In genomic region chr10:118633429-118633828, GRCm38 (mm10) we compare ENCODE assay signal across 13 mouse cellular contexts.
DNase-seq lines count a peak whose midpoint lies in the region; ATAC-seq and TF ChIP-seq lines count a peak whose summit lies in the region.
"Had no signal": no experiment of that assay in that cellular context is flagged by ENCODE, and none has a peak within 500 bp of the region (broad histone marks: within the 10 kb centered on the region; RNA-seq: fewer than 3 reads in every experiment).

No protein-coding gene starts in this region.

- TF ChIP-seq CTCF in forebrain, postnatal 0 days (IDR thresholded peaks at IDR 0.05; ENCODE audit: low read depth): no peak

- H3K9me3 ChIP-seq in forebrain, postnatal 0 days (ENCODE audit: low read length): no peaks in the 10 kb centered on the region
- H3K9me3 ChIP-seq in forebrain, embryonic 10.5 days: no peaks in the 10 kb centered on the region
- peaks cover 7% of the 10 kb centered on the region for H3K9me3 ChIP-seq in megakaryocyte, embryonic 14.5 days
- H3K9me3 ChIP-seq in kidney, embryonic 14.5 days (ENCODE audit: control insufficient read depth, low read length): no peaks in the 10 kb centered on the region
- H3K9me3 ChIP-seq: hindbrain, embryonic 10.5 days; midbrain, embryonic 12.5 days had no signal

- no peak overlapping the region for H3K4me2 ChIP-seq in forebrain, postnatal 0 days (ENCODE audit: low read depth)
- no peak overlapping the region for H3K4me2 ChIP-seq in kidney, embryonic 14.5 days (replicated peaks; ENCODE audit: low read depth, low read length)
- H3K4me2 ChIP-seq: midbrain, embryonic 12.5 days had no signal

- no peak for DNase-seq in forebrain, postnatal 0 days
- no peak for DNase-seq in forebrain, embryonic 10.5 days (ENCODE audit: extremely low spot score, low spot score)
- peak; percentile 80 for DNase-seq in CD4-positive, CD25-positive, alpha-beta regulatory T cell, adult 2 months (ENCODE audit: low read depth, low spot score)
- DNase-seq in cerebellum, adult 9-11 months: no peak
- DNase-seq in kidney, adult 9 months: no peak
- DNase-seq: gastrocnemius, adult 2 months; right cerebral cortex, postnatal 4 days had no signal

- H3K36me3 ChIP-seq in forebrain, postnatal 0 days (ENCODE audit: insufficient read depth): no peaks in the 10 kb centered on the region
- H3K36me3 ChIP-seq in forebrain, embryonic 10.5 days (replicated peaks): no peaks in the 10 kb centered on the region
- H3K36me3 ChIP-seq in megakaryocyte, embryonic 14.5 days (replicated peaks; ENCODE audit: low read length): peaks cover 3% of the 10 kb centered on the region
- no peaks in the 10 kb centered on the region for H3K36me3 ChIP-seq in kidney, embryonic 14.5 days (ENCODE audit: control insufficient read depth, insufficient read depth, low read length)
- H3K36me3 ChIP-seq: hindbrain, embryonic 10.5 days; midbrain, embryonic 12.5 days had no signal

- no peak overlapping the region for H3K4me3 ChIP-seq in forebrain, postnatal 0 days (ENCODE audit: low read depth, low read length)
- no peak overlapping the region for H3K4me3 ChIP-seq in forebrain, embryonic 10.5 days
- peak overlapping the region; percentile 79 for H3K4me3 ChIP-seq in megakaryocyte, embryonic 14.5 days (replicated peaks)
- no peak overlapping the region for H3K4me3 ChIP-seq in kidney, embryonic 14.5 days (ENCODE audit: low read length)
- H3K4me3 ChIP-seq: gastrocnemius, adult 2 months; hindbrain, embryonic 10.5 days; layer of hippocampus, adult 2 months; midbrain, embryonic 12.5 days had no signal

- WGBS in forebrain, postnatal 0 days: 64% methylated on average over 7 of the region's 7 CpGs
- WGBS in forebrain, embryonic 10.5 days: 82% methylated on average over 7 of the region's 7 CpGs
- WGBS in kidney, embryonic 14.5 days: 47% methylated on average over 7 of the region's 7 CpGs

- H3K9ac ChIP-seq in forebrain, postnatal 0 days: no peak overlapping the region
- no peak overlapping the region for H3K9ac ChIP-seq in kidney, embryonic 14.5 days (ENCODE audit: low read depth, low read length)
- H3K9ac ChIP-seq: midbrain, embryonic 12.5 days had no signal

- H3K27ac ChIP-seq in forebrain, postnatal 0 days (ENCODE audit: low read depth, low read length): no peak overlapping the region
- H3K27ac ChIP-seq in forebrain, embryonic 10.5 days: no peak overlapping the region
- H3K27ac ChIP-seq in kidney, embryonic 14.5 days (ENCODE audit: low read depth, low read length): no peak overlapping the region
- H3K27ac ChIP-seq: gastrocnemius, adult 2 months; hindbrain, embryonic 10.5 days; layer of hippocampus, adult 2 months; midbrain, embryonic 12.5 days had no signal

- no peaks in the 10 kb centered on the region for H3K4me1 ChIP-seq in forebrain, postnatal 0 days (ENCODE audit: insufficient read depth)
- H3K4me1 ChIP-seq in forebrain, embryonic 10.5 days: no peaks in the 10 kb centered on the region
- H3K4me1 ChIP-seq in megakaryocyte, embryonic 14.5 days: peaks cover 11% of the 10 kb centered on the region
- H3K4me1 ChIP-seq in kidney, embryonic 14.5 days (ENCODE audit: control insufficient read depth, insufficient read depth, low read length): 0 out of 2 replicates have a peak, but pooled peaks cover 4% of the 10 kb centered on the region
- H3K4me1 ChIP-seq: hindbrain, embryonic 10.5 days; midbrain, embryonic 12.5 days had no signal

- H3K27me3 ChIP-seq in forebrain, postnatal 0 days (ENCODE audit: insufficient read depth, low read length): no peaks in the 10 kb centered on the region
- no peaks in the 10 kb centered on the region for H3K27me3 ChIP-seq in forebrain, embryonic 10.5 days (ENCODE audit: poor library complexity, severe bottlenecking)
- H3K27me3 ChIP-seq in megakaryocyte, embryonic 14.5 days (replicated peaks): peaks cover 4% of the 10 kb centered on the region
- no peaks in the 10 kb centered on the region for H3K27me3 ChIP-seq in kidney, embryonic 14.5 days (ENCODE audit: control insufficient read depth, insufficient read depth, low read length)
- H3K27me3 ChIP-seq: midbrain, embryonic 12.5 days had no signal

- peak; percentile 14; the same call in 1 of the 2 replicates for ATAC-seq in forebrain, postnatal 0 days
- peak; percentile 96 for ATAC-seq in inflammation-experienced regulatory T-cells, adult 6 months
- no peak for ATAC-seq in kidney, embryonic 14.5 days (ENCODE audit: low FRiP score, low TSS enrichment)
